Mouse (Mus musculus) limb, embryonic 14.5 days (tissue): ENCODE measurements around the gene Vstm2l. TPM values are rescaled to one million over a fixed set of nuclear protein-coding genes. Genes with fewer than 3 reads are reported as not detected.

ENCODE experiments used
- ATAC-seq: fragments of 200-750 bp; cut with Nextera tagmentation; 2 replicates; pipeline ENCODE4 v1.8.0; 2017; ENCODE audit warnings: low read depth, moderate number of reproducible peaks, moderate TSS enrichment; ENCODE audit not compliant: low FRiP score
- DNase-seq: peaks from one replicate; pipeline ENCODE4 v3.0.0-alpha.2; 2015; ENCODE audit warnings: low spot score
- H3K27ac ChIP-seq: fragments of 300-500 bp; sonication (generic); replicated peaks from 2 replicates; pipeline ENCODE4 v1.5.1; 2014; ENCODE audit warnings: low read depth, mild to moderate bottlenecking, low read length, moderate library complexity, mixed read lengths
- H3K27me3 ChIP-seq: fragments of 300-500 bp; sonication (generic); 2 replicates; pipeline ENCODE4 v1.6.1; 2014; ENCODE audit warnings: low read length, mixed read lengths; ENCODE audit not compliant: control insufficient read depth, insufficient read depth
- H3K36me3 ChIP-seq: fragments of 300-500 bp; sonication (generic); 2 replicates; pipeline ENCODE4 v1.6.1; 2014; ENCODE audit warnings: mild to moderate bottlenecking, low read length, moderate library complexity, mixed read lengths; ENCODE audit not compliant: control insufficient read depth, insufficient read depth
- H3K4me1 ChIP-seq: fragments of 300-500 bp; sonication (generic); 2 replicates; pipeline ENCODE4 v1.6.1; 2014; ENCODE audit warnings: antibody characterized with exemption, low read length, mixed read lengths; ENCODE audit not compliant: control insufficient read depth, insufficient read depth
- H3K4me2 ChIP-seq: fragments of 300-500 bp; sonication (generic); replicated peaks from 2 replicates; pipeline ENCODE4 v1.6.1; 2014; ENCODE audit warnings: low read depth, mild to moderate bottlenecking, low read length, moderate library complexity; ENCODE audit not compliant: severe bottlenecking
- H3K4me3 ChIP-seq: fragments of 300-500 bp; sonication (generic); replicated peaks from 2 replicates; pipeline ENCODE4 v1.5.1; 2014; ENCODE audit warnings: low read length
- H3K9ac ChIP-seq: fragments of 300-500 bp; sonication (generic); 2 replicates; pipeline ENCODE4 v1.6.1; 2014; ENCODE audit warnings: mild to moderate bottlenecking, low read depth, low read length, moderate library complexity; ENCODE audit not compliant: severe bottlenecking
- H3K9me3 ChIP-seq: fragments of 300-500 bp; sonication (generic); 2 replicates; pipeline ENCODE4 v1.6.1; 2016; ENCODE audit warnings: low read length; ENCODE audit not compliant: control insufficient read depth
- POLR2A ChIP-seq: fragments of 200-500 bp; IDR thresholded peaks from 2 replicates; pipeline ENCODE4 v1.8.0; 2012; ENCODE audit warnings: inconsistent platforms, mild to moderate bottlenecking, moderate library complexity, borderline replicate concordance; ENCODE audit not compliant: insufficient read depth, insufficient read length; ENCODE audit errors: extremely low read depth
- WGBS: fragments of 180-500 bp; shearing (Covaris S2); extraction: QIAGEN DNeasy Blood & Tissue Kit; methylation state at CpG from one replicate; pipeline ENCODE4 v1.1.7; 2014; 5-methylcytosine and 5-hydroxymethylcytosine counted together
- polyA plus RNA-seq, 2 experiments: library from polyadenylated mRNA; depleted of rRNA in 1 of 2; stranded (reverse) in 1 of 2; unstranded in 1 of 2; fragments of >200 nt; fragmentation: Nextera tagmentation in 1 of 2; extraction: Ambion mirVana in 1 of 2; gene quantifications; 2 replicates each; pipeline versions ENCODE4 v1.2.1 to v1.2.3; 2012 to 2014

Gene Vstm2l
- polyA plus RNA-seq, 2 experiments = 0.83 TPM; not detected in 1

DNA sequence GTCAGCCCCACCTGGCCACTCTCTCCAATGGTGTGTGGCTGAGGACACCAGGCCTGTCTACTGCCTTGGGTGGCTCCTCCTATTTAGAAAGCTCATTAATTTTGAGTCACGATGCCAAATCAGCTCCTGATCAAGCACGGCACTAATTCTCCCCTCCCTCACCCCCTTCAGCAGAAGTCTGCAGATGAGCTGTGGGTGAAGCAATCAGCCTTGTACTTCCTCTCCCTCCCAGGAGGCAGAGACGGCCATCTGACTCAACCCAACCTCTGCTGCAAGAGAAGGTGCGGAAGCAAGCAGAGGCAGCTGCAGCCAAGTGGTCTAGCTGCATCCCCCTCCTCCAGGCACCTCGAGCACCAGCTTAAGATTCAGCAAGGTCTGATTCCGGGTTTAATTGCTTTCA, 76.6 kb downstream of the Vstm2l start:
- Histone ChIP-seq H3K9ac (no peak overlapping the region), H3K36me3 (peaks cover 51% of the 10 kb centered on the region), H3K9me3 (no peaks in the 10 kb centered on the region), H3K27ac (no peak overlapping the region), H3K4me3 (no peak overlapping the region), H3K4me2 (no peak overlapping the region), H3K27me3 (no peaks in the 10 kb centered on the region), H3K4me1 (no peaks in the 10 kb centered on the region)
- ATAC-seq = no peak
- 67% methylated on average over 6 of the region's 6 CpGs for WGBS
- DNase-seq = no peak
- TF ChIP-seq POLR2A = no peak

DNA sequence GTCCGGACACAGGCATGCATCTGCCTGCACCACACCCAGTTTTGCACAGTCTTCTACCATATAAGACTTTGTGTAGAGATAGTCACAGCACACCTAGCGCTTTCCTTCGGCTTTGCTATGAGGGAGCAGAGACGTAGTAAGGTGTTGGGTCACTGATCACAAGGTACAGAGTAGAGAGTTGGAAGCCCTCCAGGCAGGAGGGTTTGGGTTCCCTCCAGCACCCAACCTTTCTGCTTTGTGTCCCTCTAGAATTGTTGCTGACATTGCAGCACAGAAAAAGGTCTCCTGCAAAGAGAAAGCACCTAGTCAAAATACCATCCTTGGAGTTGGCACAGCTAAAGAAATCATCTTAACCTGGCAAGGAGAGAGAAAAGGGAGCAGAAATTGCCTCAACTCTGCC, 78.0 kb downstream of the Vstm2l start:
- Histone ChIP-seq H3K9me3 (no peaks in the 10 kb centered on the region), H3K4me3 (no peak overlapping the region), H3K9ac (no peak overlapping the region), H3K4me2 (no peak overlapping the region), H3K27me3 (no peaks in the 10 kb centered on the region), H3K36me3 (peaks cover 59% of the 10 kb centered on the region), H3K27ac (no peak overlapping the region), H3K4me1 (no peaks in the 10 kb centered on the region)
- DNase-seq (no peak), ATAC-seq (no peak)
- TF ChIP-seq POLR2A = no peak
- 97% methylated on average over 4 of the region's 4 CpGs for WGBS

Other genes with a start within 250 kb of the Vstm2l start
- gene Ctnnbl1, start 177.3 kb upstream of the Vstm2l start, polyA plus RNA-seq (2012; rRNA removed) = 38.8 and 40.3 TPM in 2 replicates
- gene Ctnnbl1, start 177.3 kb upstream of the Vstm2l start, polyA plus RNA-seq (2014; fragmentation: Nextera tagmentation; extraction: Ambion mirVana) = 55.6 and 62.9 TPM in 2 replicates
- gene Tti1, start 113.8 kb downstream of the Vstm2l start, polyA plus RNA-seq (2012; rRNA removed) = 23.7 and 25.5 TPM in 2 replicates
- gene Tti1, start 113.8 kb downstream of the Vstm2l start, polyA plus RNA-seq (2014; fragmentation: Nextera tagmentation; extraction: Ambion mirVana) = 19.1 and 20.1 TPM in 2 replicates
- 30.6 and 32.5 TPM in 2 replicates for gene Rprd1b, start 113.8 kb downstream of the Vstm2l start, polyA plus RNA-seq (2012; rRNA removed)
- gene Rprd1b, start 113.8 kb downstream of the Vstm2l start, polyA plus RNA-seq (2014; fragmentation: Nextera tagmentation; extraction: Ambion mirVana) = 37.1 and 44.8 TPM in 2 replicates
- gene Tgm2, start 231.8 kb downstream of the Vstm2l start, polyA plus RNA-seq (2012; rRNA removed) = 12.1 and 14.8 TPM in 2 replicates
- gene Tgm2, start 231.8 kb downstream of the Vstm2l start, polyA plus RNA-seq (2014; fragmentation: Nextera tagmentation; extraction: Ambion mirVana) = 6.7 and 6.9 TPM in 2 replicates